Mouse (Mus musculus): ENCODE results near the gene Ccdc174.

- TF ChIP-seq CTCF (IDR thresholded peaks at IDR 0.05) (no peak), EP300 (IDR thresholded peaks at IDR 0.05; ENCODE audit: insufficient read depth, low read depth, low read length) (no peak)
These were observed 5.1 kb upstream of the Ccdc174 start for GRCm38 (mm10) chr6:91872781-91873180.
